Mouse (Mus musculus): ENCODE data around the gene Ddn.

DNA sequence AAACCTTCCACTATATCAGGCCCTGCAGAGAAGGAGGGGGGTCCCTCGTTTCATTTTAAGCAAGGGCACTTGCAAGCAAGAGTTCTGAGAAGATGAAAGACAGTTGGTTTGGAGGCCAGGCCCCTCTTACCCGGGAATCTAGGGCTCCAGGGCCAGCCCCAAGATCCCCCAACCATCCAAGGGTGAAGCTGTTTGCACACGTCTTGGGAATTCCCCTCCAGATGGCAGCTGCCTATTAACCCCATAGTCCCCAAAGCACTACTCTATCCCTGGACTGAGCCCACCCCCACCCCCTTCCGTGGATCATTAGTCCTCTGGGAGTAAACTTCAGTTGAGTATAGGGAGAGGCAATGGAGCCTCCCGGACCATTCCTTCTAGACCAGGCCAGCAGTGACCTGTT, 33.8 kb downstream of the Ddn start:
- TF ChIP-seq CTCF (IDR thresholded peaks at IDR 0.05; ENCODE audit: borderline replicate concordance, extremely low read depth, insufficient read depth, insufficient read length) (no peak), POLR2A (IDR thresholded peaks at IDR 0.05; ENCODE audit: borderline replicate concordance, extremely low read depth, insufficient read depth, insufficient read length, poor library complexity, severe bottlenecking) (no peak)

All from brain, embryonic 14.5 days (tissue).